ENCODE assay signal across 15 mouse cellular contexts in the genomic region with DNA sequence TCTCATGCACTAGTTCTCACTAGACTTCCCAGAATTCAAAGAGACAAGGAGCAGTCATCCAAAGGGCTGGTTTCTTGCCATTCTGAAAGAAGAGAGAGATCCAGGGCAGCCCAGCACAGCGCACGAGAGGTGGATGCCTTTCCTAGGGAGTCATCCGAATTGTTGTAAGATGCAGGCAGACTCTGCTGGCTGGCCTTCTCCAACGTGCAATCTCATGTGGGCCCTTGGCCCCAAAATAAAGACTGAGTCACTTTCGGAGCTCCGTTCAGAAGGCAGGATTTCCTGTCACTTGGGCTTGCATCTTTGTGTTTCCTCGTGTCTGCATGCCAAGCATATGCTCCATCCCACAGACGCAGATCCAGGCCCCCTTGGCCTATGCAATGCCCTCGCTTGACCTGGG.
DNase-seq lines count a peak whose midpoint lies in the region; ATAC-seq and TF ChIP-seq lines count a peak whose summit lies in the region.
"Had no signal": no experiment of that assay in that cellular context is flagged by ENCODE, and none has a peak within 500 bp of the region (broad histone marks: within the 10 kb centered on the region; RNA-seq: fewer than 3 reads in every experiment).

No protein-coding gene starts in this region.

- no peak overlapping the region for H3K9ac ChIP-seq in forebrain, embryonic 13.5 days
- H3K9ac ChIP-seq: embryonic facial prominence, embryonic 12.5 days; forebrain, embryonic 12.5 days; liver, embryonic 14.5 days had no signal

- peaks cover 10% of the 10 kb centered on the region for H3K4me1 ChIP-seq in olfactory bulb, adult 2 months (ENCODE audit: control insufficient read depth, insufficient read depth, low read length)
- no peaks in the 10 kb centered on the region for H3K4me1 ChIP-seq in forebrain, embryonic 13.5 days
- H3K4me1 ChIP-seq: embryonic facial prominence, embryonic 12.5 days; forebrain, embryonic 12.5 days had no signal

- H3K4me3 ChIP-seq in olfactory bulb, adult 2 months (ENCODE audit: insufficient read depth, low read depth, low read length), result no peak overlapping the region
- H3K4me3 ChIP-seq in forebrain, embryonic 13.5 days, result no peak overlapping the region
- H3K4me3 ChIP-seq: embryonic facial prominence, embryonic 12.5 days; forebrain, embryonic 12.5 days; layer of hippocampus, adult 2 months; myocyte had no signal

- no peaks in the 10 kb centered on the region for H3K9me3 ChIP-seq in forebrain, embryonic 13.5 days (replicated peaks)
- H3K9me3 ChIP-seq: embryonic facial prominence, embryonic 12.5 days; forebrain, embryonic 12.5 days had no signal

- H3K4me2 ChIP-seq in forebrain, embryonic 13.5 days, result no peak overlapping the region
- H3K4me2 ChIP-seq: embryonic facial prominence, embryonic 12.5 days; forebrain, embryonic 12.5 days had no signal

- H3K36me3 ChIP-seq in forebrain, embryonic 13.5 days (ENCODE audit: poor library complexity, severe bottlenecking), result no peaks in the 10 kb centered on the region
- H3K36me3 ChIP-seq: embryonic facial prominence, embryonic 12.5 days; forebrain, embryonic 12.5 days had no signal

- no peaks in the 10 kb centered on the region for H3K27me3 ChIP-seq in forebrain, embryonic 13.5 days
- H3K27me3 ChIP-seq: embryonic facial prominence, embryonic 12.5 days; forebrain, embryonic 12.5 days had no signal

- peak; percentile 51 for DNase-seq in urinary bladder, postnatal 14 days (ENCODE audit: low spot score)
- no peak for DNase-seq in urinary bladder, postnatal 10 days (ENCODE audit: low spot score)
- peak; percentile 60 for DNase-seq in adrenal gland, postnatal 14 days
- peak; percentile 33 for DNase-seq in gastrocnemius, postnatal 10 days
- DNase-seq in cerebellum, adult 9-10 months, result no peak
- DNase-seq in c-Kit-positive CD71-positive TER-119-positive erythroid progenitor cells, embryonic 14.5 days (ENCODE audit: low spot score), result no peak
- DNase-seq: cerebellum, postnatal 25 days; kidney, adult 9 months had no signal

- no peak for TF ChIP-seq CTCF in olfactory bulb, adult 2 months (IDR thresholded peaks at IDR 0.05; ENCODE audit: insufficient read depth, low read depth, low read length)

- 65% methylated on average over 9 of the region's 9 CpGs for WGBS in olfactory bulb, adult 2 months
- 84% methylated on average over 9 of the region's 9 CpGs for WGBS in forebrain, embryonic 13.5 days

- H3K27ac ChIP-seq in olfactory bulb, adult 2 months (ENCODE audit: insufficient read depth, low read depth, low read length), result peak overlapping the region; percentile 8; the same call in 1 of the 2 replicates
- no peak overlapping the region for H3K27ac ChIP-seq in forebrain, embryonic 13.5 days
- H3K27ac ChIP-seq: embryonic facial prominence, embryonic 12.5 days; forebrain, embryonic 12.5 days; layer of hippocampus, adult 2 months; liver, embryonic 14.5 days had no signal

- no peak for ATAC-seq in forebrain, embryonic 13.5 days

- TF ChIP-seq POLR2A in olfactory bulb, adult 2 months (IDR thresholded peaks at IDR 0.05; ENCODE audit: insufficient read depth, low read depth, low read length), result no peak

Comparison
In these comparisons a context has a peak if more than half of its experiments do, and no peak if none do; other contexts are left out.
1. DNase-seq: peak in urinary bladder, postnatal 14 days (single experiment), adrenal gland, postnatal 14 days (single experiment) and gastrocnemius, postnatal 10 days (single experiment); none in urinary bladder, postnatal 10 days (single experiment), cerebellum, adult 9-10 months (single experiment) and c-Kit-positive CD71-positive TER-119-positive erythroid progenitor cells, embryonic 14.5 days (single experiment).